Mouse (Mus musculus) liver, adult 2 months (tissue): ENCODE measurements around the gene Kif5a.

Source experiments
- CTCF ChIP-seq: fragments of 200-500 bp; IDR thresholded peaks from 2 replicates; pipeline ENCODE4 v1.5.1; 2011; ENCODE audit warnings: low read depth, low read length, control low read depth
- POLR2A ChIP-seq: fragments of 200-500 bp; IDR thresholded peaks from 2 replicates; pipeline ENCODE4 v1.6.1; 2011; ENCODE audit warnings: low read length, control low read depth; ENCODE audit not compliant: insufficient read depth; ENCODE audit errors: extremely low read depth

DNA sequence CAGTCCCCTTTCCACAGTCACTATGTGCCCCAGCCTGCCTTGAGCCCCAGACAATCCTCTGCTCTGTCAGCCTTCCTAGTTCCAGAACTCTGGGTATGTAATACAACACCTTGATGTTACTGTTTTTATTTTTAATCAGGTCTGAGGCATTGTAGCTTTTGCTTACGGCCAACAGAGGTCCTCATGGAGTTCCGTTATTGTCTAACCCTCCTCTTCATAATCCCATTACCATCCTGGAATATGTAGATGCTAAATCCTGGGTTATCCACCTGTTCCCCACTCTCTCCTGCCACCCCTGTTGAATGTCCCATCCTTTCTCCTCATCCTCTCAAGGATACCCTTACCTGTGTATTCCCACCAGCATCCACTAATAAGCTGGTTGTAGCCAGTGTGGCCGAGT lies 86.9 kb downstream of the Kif5a start:
- TF ChIP-seq CTCF (no peak), POLR2A (no peak)
